Mouse (Mus musculus): ENCODE results near the gene Zyg11a. TPM values are rescaled to one million over a fixed set of nuclear protein-coding genes. Genes with fewer than 3 reads are reported as not detected.
"Not testable (repeated sequence)": the region's sequence is repeated elsewhere in the genome, so short reads cannot be mapped to it uniquely, and the experiment has no call there.

Zyg11a gene
- total RNA-seq, 4 experiments from 2014 or later: not detected

DNA sequence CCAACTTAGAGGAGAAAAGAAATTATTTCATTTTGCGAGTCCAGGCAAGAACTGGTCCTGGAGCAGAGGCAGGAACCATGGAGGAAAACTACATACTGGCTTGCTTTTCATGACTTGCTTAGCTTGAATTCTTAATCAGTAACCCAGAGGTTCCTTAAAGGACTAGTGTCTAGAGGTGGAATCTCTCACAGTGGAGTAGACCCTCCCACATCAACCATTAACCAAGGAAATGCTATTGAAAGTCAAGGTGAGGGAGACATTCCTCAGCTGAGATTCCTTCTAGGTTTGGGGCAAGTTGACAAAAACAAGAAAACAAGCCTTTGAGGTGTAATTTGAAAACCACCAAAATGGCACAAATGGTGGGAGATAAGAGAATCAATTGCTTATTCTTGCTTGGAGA is 73.0 kb downstream of the Zyg11a start, which contains the start of gene Scp2:
Gene Scp2 (minus strand): TSS at position 119 of the 400 bp plus-strand sequence.
- DNase-seq (ENCODE audit: low spot score in 2 of 2): no peak

DNA sequence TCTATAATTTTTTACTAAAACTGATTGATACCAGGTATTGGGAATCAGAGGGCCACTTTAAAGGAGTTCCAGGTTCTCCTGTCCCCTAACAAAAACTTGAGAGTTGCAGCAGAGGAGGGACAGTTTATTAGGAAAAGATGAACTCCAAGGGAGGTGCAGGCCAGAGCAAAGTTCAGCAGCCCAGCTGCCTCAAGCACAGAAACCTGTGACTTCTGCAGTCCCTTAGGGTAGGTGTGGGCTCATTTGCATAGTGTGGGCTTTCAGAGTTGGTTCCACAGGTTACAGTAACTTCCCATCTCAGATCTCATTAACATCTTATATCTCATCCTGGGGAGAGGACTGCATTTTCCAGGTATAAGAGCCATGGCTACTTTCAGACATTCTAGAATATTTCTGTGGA is 74.1 kb downstream of the Zyg11a start:
- no peak for DNase-seq (ENCODE audit: low spot score in 2 of 2)

GRCm38 (mm10) chr4:108143178-108143577 is 74.7 kb downstream of the Zyg11a start:
- not testable (repeated sequence) for DNase-seq (ENCODE audit: low spot score in 2 of 2)

DNA sequence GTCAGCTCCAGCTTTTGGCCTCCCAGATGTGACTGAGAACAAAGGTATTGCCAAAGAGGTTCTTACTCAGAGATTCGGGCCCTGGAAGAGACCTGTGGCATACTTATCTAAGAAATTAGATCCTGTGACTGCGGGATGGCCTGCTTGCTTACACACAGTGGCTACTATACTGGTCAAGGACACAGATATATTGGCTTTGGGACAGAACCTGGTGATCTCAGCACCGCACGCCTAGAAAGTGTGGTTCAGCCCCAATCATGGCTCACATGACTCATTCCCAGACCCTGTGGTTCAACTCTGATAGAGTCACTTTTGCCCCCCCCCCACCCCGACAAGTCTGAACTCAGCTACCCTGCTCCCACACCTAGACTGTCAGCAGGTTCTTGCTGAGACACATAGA is 80.9 kb downstream of the Zyg11a start:
- no peak for DNase-seq (ENCODE audit: low spot score in 2 of 2)

Other genes with a start within 250 kb of the Zyg11a start
- under 1 TPM in 3 of 4 experiments, not detected in 1; 0.24 to 0.42 (median 0.27) TPM for gene Slc1a7, start 249.7 kb downstream of the Zyg11a start, total RNA-seq (2022)
- gene Podn, start 121.6 kb downstream of the Zyg11a start, total RNA-seq (2022): 1 to 10 TPM; 6.8 to 8.9 (median 7.4) TPM
- 100 to 1,000 TPM; 114 to 126 (median 123) TPM for gene Scp2, start 73.0 kb downstream of the Zyg11a start, total RNA-seq (2022)
- 10 to 100 TPM in 2 of 4 experiments, 1 to 10 TPM in 2; 8.6 to 14.8 (median 10.7) TPM for gene Echdc2, start 52.6 kb downstream of the Zyg11a start, total RNA-seq (2022)
- 100 to 1,000 TPM in 2 of 4 experiments, 10 to 100 TPM in 2; 84.5 to 105 (median 95.2) TPM for gene Zyg11b, start 83.0 kb upstream of the Zyg11a start, total RNA-seq (2022)
- gene Coa7, start 110.1 kb upstream of the Zyg11a start, total RNA-seq (2022): 10 to 100 TPM; 25.7 to 32.0 (median 29.2) TPM
- not detected for gene Shisal2a, start 165.3 kb upstream of the Zyg11a start, total RNA-seq (2022)
- 1 to 10 TPM; 3.7 to 5.1 (median 4.5) TPM for gene Gpx7, start 188.9 kb upstream of the Zyg11a start, total RNA-seq (2022)
- 10 to 100 TPM; 34.0 to 51.2 (median 38.2) TPM for gene Tut4, start 241.4 kb upstream of the Zyg11a start, total RNA-seq (2022)